Mouse (Mus musculus) liver, embryonic 14.5 days (tissue): ENCODE results near the gene Kcnn1.
A peak's percentile ranks its signal among the peaks of the same experiment; 100 is the strongest.

Source experiments
- CTCF ChIP-seq: IDR thresholded peaks from 2 replicates; pipeline ENCODE4 v1.5.1; 2016; ENCODE audit warnings: antibody characterized with exemption, low read depth, control low read depth
- EP300 ChIP-seq: IDR thresholded peaks from 2 replicates; pipeline ENCODE4 v1.6.1; 2016; ENCODE audit warnings: antibody characterized with exemption, low read depth

DNA sequence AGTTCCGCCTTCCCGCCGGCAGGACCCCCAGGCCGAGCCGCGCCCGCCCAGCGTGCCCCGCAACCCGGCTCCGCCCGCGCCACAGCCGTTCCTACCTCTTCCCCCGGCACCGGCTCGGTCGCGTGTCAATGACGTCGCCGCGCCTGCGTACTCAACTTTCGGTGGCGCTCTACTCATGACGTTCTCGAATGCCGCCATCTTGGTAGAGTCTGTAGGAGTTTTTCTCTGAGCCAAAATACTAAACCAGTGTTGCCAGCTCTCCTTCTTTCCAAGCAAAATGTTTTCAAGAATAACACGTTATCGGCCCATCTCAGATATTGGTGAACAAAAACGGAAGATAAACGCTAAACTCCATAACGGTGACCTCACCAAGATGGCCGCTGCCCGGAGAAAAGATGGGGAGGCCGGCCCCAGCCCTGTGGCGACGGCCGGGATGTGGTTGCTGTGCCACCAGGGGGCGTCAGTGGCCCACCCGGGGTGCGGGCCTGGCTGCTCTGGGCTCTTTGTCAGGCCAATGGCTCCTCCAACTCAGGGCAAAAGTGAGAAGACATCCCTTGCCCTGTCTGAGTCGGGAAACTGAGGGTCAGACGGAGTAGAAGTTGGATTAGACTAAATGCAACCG lies 10.4 kb upstream of the Kcnn1 start, which contains the start of gene Ccdc124:
- TF ChIP-seq CTCF (peak; percentile 98), EP300 (peak; percentile 16; the same call in 1 of the 2 replicates)
